Mouse (Mus musculus): ENCODE results near the gene Rab10.

The Rab10 gene

GRCm38 (mm10) chr12:3296056-3296455 is 13.7 kb downstream of the Rab10 start:
- CTCF ChIA-PET = no interaction called here

DNA sequence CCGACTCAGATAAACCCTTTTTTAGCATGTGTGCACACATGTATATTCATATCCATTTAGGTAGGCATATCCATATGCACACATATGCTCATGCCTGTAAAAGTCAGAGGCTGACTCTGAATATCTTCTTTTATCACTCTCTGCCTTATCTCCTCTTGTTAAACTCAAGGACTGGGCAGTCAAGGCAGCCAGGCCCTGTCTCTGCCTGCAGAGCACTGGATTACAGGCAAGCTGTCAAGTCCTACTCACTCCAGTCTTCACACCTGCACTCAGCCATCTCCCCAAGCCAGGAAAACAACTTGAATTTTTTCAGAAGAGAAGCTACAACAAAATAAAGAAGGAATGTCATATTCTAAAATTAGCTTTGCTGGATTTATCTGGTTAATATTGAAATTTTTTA is 17.9 kb downstream of the Rab10 start:
- CTCF ChIA-PET = no interaction called here

GRCm38 (mm10) chr12:3291038-3291437 is 18.7 kb downstream of the Rab10 start:
- CTCF ChIA-PET = no interaction called here

- CTCF ChIA-PET = no interaction called here
Measured at GRCm38 (mm10) chr12:3288440-3288839, 21.3 kb downstream of the Rab10 start.

DNA sequence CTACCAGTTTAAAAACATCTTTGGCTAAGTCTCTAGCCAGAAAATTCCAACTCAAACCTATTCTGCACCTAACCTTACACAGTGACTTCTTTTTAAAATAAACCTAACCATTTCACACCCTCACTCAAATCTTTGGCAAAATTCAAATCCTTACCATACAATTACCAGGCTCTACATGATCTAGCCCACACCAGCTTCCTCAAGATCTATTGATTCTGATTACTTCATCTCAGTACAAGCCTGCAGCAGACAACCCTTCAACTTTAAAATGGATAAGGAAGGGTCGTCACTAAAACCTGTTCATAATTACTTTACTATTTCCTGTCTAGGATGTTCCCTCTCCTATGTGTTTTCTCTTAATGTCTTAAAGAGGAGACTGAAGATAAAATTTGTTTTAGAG is 23.9 kb downstream of the Rab10 start:
- CTCF ChIA-PET = interaction anchor here (0.8 kb wide), 1 partner anchor 20 kb away, joined by 5 read pairs; no protein-coding TSS in a partner anchor

DNA sequence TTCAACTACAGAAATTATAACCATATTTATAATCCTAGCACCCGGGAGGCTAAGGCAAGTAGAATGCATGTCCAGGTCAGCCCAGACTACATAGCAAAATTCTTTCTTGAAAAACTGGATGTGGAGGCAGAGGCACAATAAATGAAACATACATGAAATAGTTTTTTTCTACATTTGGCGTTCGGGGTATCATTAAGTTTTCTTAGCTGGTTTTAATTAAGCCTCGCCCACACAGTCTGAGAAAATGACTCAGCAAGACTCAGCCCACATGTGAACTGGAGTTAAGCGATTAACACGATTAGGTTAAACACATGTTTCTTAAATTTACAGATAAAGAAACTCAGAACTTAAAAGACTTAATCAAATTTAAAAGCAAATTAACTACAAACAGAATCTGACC is 24.4 kb downstream of the Rab10 start:
- CTCF ChIA-PET = no interaction called here

DNA sequence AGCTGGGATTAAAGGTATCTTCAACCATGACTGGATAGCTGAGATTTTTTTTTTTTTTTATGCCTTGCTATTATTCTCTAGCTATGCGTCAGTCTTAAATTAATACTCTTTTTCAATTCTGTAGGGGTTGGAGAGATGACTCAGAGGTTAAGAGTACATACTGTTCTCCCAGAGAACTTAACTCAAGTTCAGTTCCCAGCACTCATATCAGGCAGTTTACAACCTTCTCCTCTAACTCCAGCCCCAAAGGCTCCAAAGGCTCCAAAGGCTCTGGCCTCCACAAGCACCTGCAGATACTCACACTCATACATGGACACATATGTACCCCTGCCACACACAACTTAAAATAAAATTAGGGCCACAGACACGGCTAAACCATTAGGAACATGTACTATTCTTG is 25.3 kb downstream of the Rab10 start:
- CTCF ChIA-PET = no interaction called here

- CTCF ChIA-PET = no interaction called here
Measured at GRCm38 (mm10) chr12:3283829-3284440, 25.8 kb downstream of the Rab10 start.

DNA sequence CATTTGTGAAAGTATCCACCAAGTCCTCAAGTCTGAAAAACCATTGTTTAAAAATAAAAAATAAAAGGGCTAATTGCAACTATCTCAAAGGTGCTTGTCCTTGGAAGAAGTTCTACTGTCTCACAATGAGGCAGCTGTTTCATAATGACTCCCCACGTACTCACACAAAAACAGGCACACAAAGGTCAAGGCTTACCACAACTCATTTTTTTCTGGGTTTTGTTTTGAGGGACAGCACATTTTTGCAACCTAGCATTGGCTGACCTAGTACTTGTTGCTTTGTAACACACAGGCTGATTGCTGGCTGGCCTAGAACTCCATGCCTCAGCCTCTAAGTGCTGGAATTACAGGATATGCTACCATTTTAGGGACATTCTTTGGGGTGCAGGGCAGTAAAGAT is 26.8 kb downstream of the Rab10 start:
- CTCF ChIA-PET = no interaction called here

GRCm38 (mm10) chr12:3282520-3282919 is 27.2 kb downstream of the Rab10 start:
- CTCF ChIA-PET = no interaction called here

DNA sequence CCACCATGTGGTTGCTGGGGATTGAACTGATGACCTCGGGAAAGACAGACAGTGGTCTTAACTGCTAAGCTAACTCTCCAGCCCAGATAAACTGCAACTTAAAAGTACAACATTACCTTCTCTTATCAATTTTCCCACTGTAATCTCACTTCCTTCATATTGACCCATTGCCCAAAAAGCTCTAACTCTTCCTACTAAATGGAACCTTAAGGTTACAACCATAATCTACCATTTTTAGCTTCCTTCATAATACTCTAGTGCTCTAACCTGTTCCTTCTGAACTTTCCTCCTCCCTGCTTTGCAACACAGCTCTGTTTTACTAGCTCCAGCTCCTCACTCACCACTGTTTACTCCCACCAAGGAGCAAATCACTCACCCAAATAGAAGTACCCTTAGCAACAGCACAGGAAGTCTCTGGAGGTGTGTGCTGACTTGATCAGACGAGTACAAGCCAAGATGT is 30.9 kb downstream of the Rab10 start:
- CTCF ChIA-PET = no interaction called here

- CTCF ChIA-PET = no interaction called here
Measured at GRCm38 (mm10) chr12:3270818-3271217, 39.0 kb downstream of the Rab10 start.

GRCm38 (mm10) chr12:3267397-3267796 is 42.4 kb downstream of the Rab10 start:
- CTCF ChIA-PET = no interaction called here

- CTCF ChIA-PET = no interaction called here
Measured at GRCm38 (mm10) chr12:3265188-3265587, 44.6 kb downstream of the Rab10 start.

GRCm38 (mm10) chr12:3264449-3264848 is 45.3 kb downstream of the Rab10 start:
- CTCF ChIA-PET = no interaction called here

GRCm38 (mm10) chr12:3261596-3261995 is 48.2 kb downstream of the Rab10 start:
- CTCF ChIA-PET = no interaction called here

GRCm38 (mm10) chr12:3255966-3256365 is 53.8 kb downstream of the Rab10 start:
- CTCF ChIA-PET = no interaction called here

GRCm38 (mm10) chr12:3255435-3255834 is 54.3 kb downstream of the Rab10 start:
- CTCF ChIA-PET = no interaction called here

DNA sequence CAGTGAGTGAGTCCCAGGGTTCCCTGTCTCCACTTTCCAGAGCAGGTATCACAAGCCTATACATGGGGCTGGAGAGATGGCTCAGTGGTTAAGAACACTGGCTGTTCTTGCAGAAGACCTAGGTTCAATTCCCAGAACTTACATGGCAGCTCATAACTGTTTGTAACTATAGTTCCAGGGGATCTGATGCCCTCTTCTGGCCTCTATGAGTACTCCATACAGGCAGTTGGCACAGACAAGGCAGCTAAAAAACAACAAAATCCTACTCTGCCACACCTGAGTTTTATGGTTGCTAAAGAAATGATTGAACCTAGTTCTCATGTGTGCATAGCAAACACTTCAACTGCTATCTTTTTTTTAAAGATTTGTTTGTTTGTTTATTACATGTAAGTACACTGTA is 56.2 kb downstream of the Rab10 start:
- CTCF ChIA-PET = no interaction called here

DNA sequence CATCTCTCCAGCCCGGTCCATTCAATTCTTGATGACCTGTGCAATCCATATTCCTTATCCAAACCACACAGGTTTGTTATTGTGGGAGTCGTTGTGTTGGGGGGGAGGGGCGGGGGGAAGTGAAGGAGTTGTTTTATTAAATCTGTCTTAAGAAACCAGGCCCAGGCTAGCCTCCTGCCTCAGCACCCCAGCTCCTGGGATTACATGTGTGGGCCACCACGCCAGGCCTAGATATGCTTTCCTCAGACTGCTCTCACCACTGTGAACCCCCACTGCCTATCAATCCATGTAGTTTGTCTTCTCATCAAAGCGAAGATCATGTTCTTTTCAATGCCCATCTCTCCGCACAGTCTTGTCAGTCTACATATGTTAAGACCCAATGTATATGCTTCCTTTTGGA is 63.7 kb downstream of the Rab10 start:
- CTCF ChIA-PET = interaction anchor here (0.6 kb wide), 1 partner anchor 24 kb away, joined by 4 read pairs; no protein-coding TSS in a partner anchor

DNA sequence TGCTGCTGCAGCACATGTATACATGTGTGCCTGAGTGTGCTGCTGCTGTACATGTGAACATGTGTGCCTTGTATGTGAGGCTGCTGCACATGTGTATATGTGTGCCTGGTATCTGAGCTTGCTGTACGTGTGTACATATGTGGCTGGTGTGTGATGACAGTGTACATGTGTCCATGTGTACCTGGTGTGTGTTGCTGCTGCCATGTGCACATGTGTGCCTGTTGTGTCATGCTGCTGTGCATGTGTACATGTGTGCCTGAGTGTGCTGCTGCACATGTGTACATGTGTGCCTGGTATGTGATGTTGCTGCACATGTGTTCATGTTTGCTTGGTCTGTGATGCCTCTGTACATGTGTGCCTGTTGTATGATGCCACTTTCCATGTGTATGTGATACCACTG is 70.2 kb downstream of the Rab10 start:
- CTCF ChIA-PET = no interaction called here

DNA sequence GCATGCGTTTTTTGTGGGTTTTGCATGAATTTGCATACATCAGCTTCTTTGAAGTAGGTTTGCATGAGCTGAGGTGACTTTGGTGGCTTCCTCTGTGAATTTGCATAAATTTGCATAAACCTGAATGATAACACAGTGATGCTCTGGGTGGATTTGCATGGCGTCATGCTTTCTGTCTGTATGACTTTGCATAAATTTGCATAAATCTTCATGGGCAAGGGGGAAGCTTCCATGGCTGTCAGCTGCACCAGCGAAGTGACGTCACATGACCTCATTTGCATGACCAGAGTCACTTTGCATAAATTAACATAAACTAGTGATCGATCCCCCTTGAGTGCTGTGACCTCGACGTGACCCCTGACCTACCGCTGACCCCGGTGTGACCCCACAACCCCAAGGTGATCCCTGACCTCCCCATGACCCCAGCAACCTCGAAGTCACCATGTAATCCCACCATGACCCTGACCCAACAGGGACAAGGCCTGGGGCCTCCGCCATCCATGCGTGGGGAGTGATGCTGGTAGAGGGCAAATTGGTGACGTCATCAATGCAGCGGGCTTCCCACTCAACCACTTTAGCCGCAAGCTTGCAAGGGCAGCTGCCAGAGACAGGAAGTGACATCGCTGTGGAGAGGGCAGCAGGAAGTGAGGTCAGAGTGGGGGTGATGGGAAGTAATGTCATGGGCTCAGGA is 71.3 kb downstream of the Rab10 start:
- CTCF ChIA-PET = interaction anchor here (0.7 kb wide), 1 partner anchor 191 kb away, joined by 4 read pairs; no protein-coding TSS in a partner anchor

- CTCF ChIA-PET = interaction anchor here (0.7 kb wide), 1 partner anchor 192 kb away, joined by 4 read pairs; no protein-coding TSS in a partner anchor
Measured at GRCm38 (mm10) chr12:3237799-3238198, 72.0 kb downstream of the Rab10 start.
